Mouse (Mus musculus) liver, embryonic 11.5 days (tissue): ENCODE measurements around the gene Camkmt. TPM values are rescaled to one million over a fixed set of nuclear protein-coding genes. Genes with fewer than 3 reads are reported as not detected.

Experiments used
- ATAC-seq: fragments of 200-750 bp; cut with Nextera tagmentation; replicated peaks from 2 replicates; pipeline ENCODE4 v1.8.0; 2017; ENCODE audit warnings: moderate number of reproducible peaks, mild to moderate bottlenecking, moderate TSS enrichment, moderate library complexity; ENCODE audit not compliant: low FRiP score
- DNase-seq: peaks from one replicate; pipeline ENCODE4 v3.0.0-alpha.2; 2017; ENCODE audit warnings: low spot score
- H3K27ac ChIP-seq: fragments of 300-500 bp; sonication (generic); 2 replicates; pipeline ENCODE4 v1.5.1; 2014; ENCODE audit warnings: mild to moderate bottlenecking, low read depth, low read length, control low read depth
- H3K27me3 ChIP-seq: fragments of 300-500 bp; sonication (generic); replicated peaks from 2 replicates; pipeline ENCODE4 v1.6.1; 2014; ENCODE audit warnings: low read length, mixed read lengths; ENCODE audit not compliant: control insufficient read depth, insufficient read depth
- H3K36me3 ChIP-seq: fragments of 300-500 bp; sonication (generic); 2 replicates; pipeline ENCODE4 v1.6.1; 2014; ENCODE audit warnings: mild to moderate bottlenecking, low read length, moderate library complexity, mixed read lengths; ENCODE audit not compliant: control insufficient read depth, insufficient read depth
- H3K4me1 ChIP-seq: fragments of 300-500 bp; sonication (generic); replicated peaks from 2 replicates; pipeline ENCODE4 v1.6.1; 2014; ENCODE audit warnings: low read length, mixed read lengths; ENCODE audit not compliant: control insufficient read depth, insufficient read depth
- H3K4me2 ChIP-seq: fragments of 300-500 bp; sonication (generic); 2 replicates; pipeline ENCODE4 v1.6.1; 2014; ENCODE audit warnings: mild to moderate bottlenecking, control low read depth, moderate library complexity
- H3K4me3 ChIP-seq: fragments of 300-500 bp; sonication (generic); 2 replicates; pipeline ENCODE4 v1.5.1; 2014; ENCODE audit warnings: low read depth, low read length, control low read depth
- H3K9ac ChIP-seq: fragments of 300-500 bp; sonication (generic); 2 replicates; pipeline ENCODE4 v1.6.1; 2014; ENCODE audit warnings: low read depth, low read length, control low read depth
- H3K9me3 ChIP-seq: fragments of 300-500 bp; sonication (generic); 2 replicates; pipeline ENCODE4 v1.6.1; 2016; ENCODE audit warnings: low read length, inconsistent platforms, mixed read lengths; ENCODE audit not compliant: control insufficient read depth
- WGBS: fragments of 180-500 bp; shearing (Covaris S2); extraction: QIAGEN DNeasy Blood & Tissue Kit; methylation state at CpG from one replicate; pipeline ENCODE4 v1.1.7; 2014; 5-methylcytosine and 5-hydroxymethylcytosine counted together
- polyA plus RNA-seq: library from polyadenylated mRNA; unstranded; fragments of >200 nt; fragmentation: Nextera tagmentation; extraction: Ambion mirVana; gene quantifications from 2 replicates; pipeline ENCODE4 v1.2.1, GENCODE M21; 2014

The Camkmt gene
- polyA plus RNA-seq, 1 experiment from 2014 or later = 6.4 TPM

- Histone ChIP-seq H3K4me1 (no peaks in the 10 kb centered on the region), H3K36me3 (no peaks in the 10 kb centered on the region), H3K9me3 (no peaks in the 10 kb centered on the region), H3K27me3 (peaks cover 80% of the 10 kb centered on the region), H3K4me3 (no peak overlapping the region), H3K9ac (no peak overlapping the region), H3K4me2 (no peak overlapping the region), H3K27ac (no peak overlapping the region)
- DNase-seq = no peak
- ATAC-seq = no peak
- 53% methylated on average over 3 of the region's 3 CpGs for WGBS
Observed at GRCm38 (mm10) chr17:85461577-85461976, 371.2 kb downstream of the Camkmt start.

GRCm38 (mm10) chr17:85463497-85464392 lies 373.4 kb downstream of the Camkmt start:
- Histone ChIP-seq H3K27ac (no peak overlapping the region), H3K4me2 (no peak overlapping the region), H3K27me3 (peaks cover 84% of the 10 kb centered on the region), H3K9ac (no peak overlapping the region), H3K4me1 (no peaks in the 10 kb centered on the region), H3K9me3 (no peaks in the 10 kb centered on the region), H3K36me3 (no peaks in the 10 kb centered on the region), H3K4me3 (no peak overlapping the region)
- no peak for DNase-seq
- no peak for ATAC-seq
- WGBS = 18% methylated on average over 22 of the region's 22 CpGs

GRCm38 (mm10) chr17:85464466-85465411 lies 374.4 kb downstream of the Camkmt start:
- Histone ChIP-seq H3K27ac (no peak overlapping the region), H3K36me3 (no peaks in the 10 kb centered on the region), H3K4me2 (peak overlapping the region; percentile 13; the same call in 1 of the 2 replicates), H3K27me3 (peaks cover 82% of the 10 kb centered on the region), H3K4me3 (no peak overlapping the region), H3K9ac (no peak overlapping the region), H3K4me1 (no peaks in the 10 kb centered on the region), H3K9me3 (no peaks in the 10 kb centered on the region)
- ATAC-seq (no peak), DNase-seq (no peak)
- 4% methylated on average over 40 of the region's 40 CpGs for WGBS

- no peak overlapping the region for H3K9ac ChIP-seq
- H3K4me1 ChIP-seq = no peaks in the 10 kb centered on the region
- no peak overlapping the region for H3K4me2 ChIP-seq
- H3K27ac ChIP-seq = no peak overlapping the region
- WGBS = 59% methylated on average over 4 of the region's 4 CpGs
- no peak overlapping the region for H3K4me3 ChIP-seq
- ATAC-seq (no peak), DNase-seq (no peak)
- peaks cover 87% of the 10 kb centered on the region for H3K27me3 ChIP-seq
- H3K36me3 ChIP-seq = no peaks in the 10 kb centered on the region
- no peaks in the 10 kb centered on the region for H3K9me3 ChIP-seq
Observed at GRCm38 (mm10) chr17:85469776-85470175, 379.4 kb downstream of the Camkmt start.

- DNase-seq (no peak), ATAC-seq (no peak)
- no peak overlapping the region for H3K4me3 ChIP-seq
- no peak overlapping the region for H3K9ac ChIP-seq
- no peaks in the 10 kb centered on the region for H3K9me3 ChIP-seq
- no peaks in the 10 kb centered on the region for H3K36me3 ChIP-seq
- no peaks in the 10 kb centered on the region for H3K4me1 ChIP-seq
- H3K27ac ChIP-seq = no peak overlapping the region
- peaks cover 73% of the 10 kb centered on the region for H3K27me3 ChIP-seq
- no peak overlapping the region for H3K4me2 ChIP-seq
- WGBS = 11% methylated on average over 5 of the region's 5 CpGs
Observed at GRCm38 (mm10) chr17:85472687-85473202, 382.4 kb downstream of the Camkmt start.

GRCm38 (mm10) chr17:85473217-85473616 lies 382.9 kb downstream of the Camkmt start:
- Histone ChIP-seq H3K9ac (no peak overlapping the region), H3K9me3 (no peaks in the 10 kb centered on the region), H3K36me3 (no peaks in the 10 kb centered on the region), H3K4me2 (no peak overlapping the region), H3K27me3 (peaks cover 71% of the 10 kb centered on the region), H3K4me1 (no peaks in the 10 kb centered on the region), H3K27ac (no peak overlapping the region), H3K4me3 (no peak overlapping the region)
- WGBS = 4% methylated on average over 16 of the region's 16 CpGs
- DNase-seq (no peak), ATAC-seq (no peak)

- Histone ChIP-seq H3K4me2 (no peak overlapping the region), H3K27me3 (peaks cover 66% of the 10 kb centered on the region), H3K36me3 (no peaks in the 10 kb centered on the region), H3K27ac (no peak overlapping the region), H3K9ac (no peak overlapping the region), H3K9me3 (no peaks in the 10 kb centered on the region), H3K4me3 (no peak overlapping the region), H3K4me1 (no peaks in the 10 kb centered on the region)
- no peak for ATAC-seq
- DNase-seq = no peak
- WGBS = 6% methylated on average over 8 of the region's 8 CpGs
Observed at GRCm38 (mm10) chr17:85473881-85474280, 383.5 kb downstream of the Camkmt start.

GRCm38 (mm10) chr17:85481241-85481640 lies 390.9 kb downstream of the Camkmt start:
- ATAC-seq (no peak), DNase-seq (no peak)
- Histone ChIP-seq H3K4me1 (no peaks in the 10 kb centered on the region), H3K27me3 (peaks cover 69% of the 10 kb centered on the region), H3K27ac (no peak overlapping the region), H3K9ac (no peak overlapping the region), H3K4me3 (no peak overlapping the region), H3K36me3 (no peaks in the 10 kb centered on the region), H3K9me3 (no peaks in the 10 kb centered on the region), H3K4me2 (no peak overlapping the region)
- WGBS = 87% methylated on average over 8 of the region's 8 CpGs
